Mouse (Mus musculus) frontal cortex, postnatal 36 days (tissue): Measurements from ENCODE around the gene Slc4a1.
A peak's percentile ranks its signal among the peaks of the same experiment; 100 is the strongest.

Experiments used
- DNase-seq, 2 experiments: peaks; one replicate each; pipeline ENCODE4 v3.0.0; 2022; ENCODE audit warnings: low spot score in 2 of 2

Gene Slc4a1

DNA sequence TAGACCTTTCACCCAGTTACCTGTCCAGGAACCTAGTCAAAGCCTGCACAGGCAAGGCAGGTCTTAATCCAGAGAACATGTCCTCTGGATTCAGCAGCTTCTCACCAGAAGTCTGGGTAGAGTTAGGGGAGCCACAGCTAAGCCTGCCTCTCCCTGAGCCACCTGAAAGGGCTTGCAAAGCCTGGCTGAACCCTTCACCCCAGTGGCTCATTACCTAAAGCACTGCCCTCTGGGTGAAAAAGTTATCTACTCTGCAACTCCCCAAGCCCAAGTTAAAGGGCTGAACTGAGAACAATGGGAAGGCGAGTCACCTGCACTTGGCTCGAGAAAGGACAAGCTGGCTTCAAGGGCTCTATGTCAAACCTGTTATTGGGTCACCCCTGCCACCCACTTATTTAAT lies 61.9 kb downstream of the Slc4a1 start:
- DNase-seq = no peak

DNA sequence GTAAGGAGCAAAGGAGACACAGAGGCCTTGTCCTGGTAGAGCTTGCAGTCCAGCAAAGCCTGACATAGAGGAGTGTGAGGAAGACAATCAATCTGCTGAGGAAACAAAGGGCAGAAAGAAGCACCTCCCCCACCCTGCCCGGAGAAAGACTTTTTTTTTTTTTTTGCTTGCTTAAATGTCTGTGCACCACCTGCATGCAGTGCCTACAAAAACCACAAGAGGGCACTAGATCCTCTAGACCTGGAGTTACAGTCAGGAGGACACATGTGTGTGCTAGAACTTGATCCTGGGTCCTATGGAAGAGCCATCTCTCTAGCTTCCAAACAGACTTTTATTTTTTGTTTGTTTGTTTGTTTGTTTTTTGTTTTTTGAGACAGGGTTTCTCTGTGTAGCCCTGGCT lies 66.2 kb downstream of the Slc4a1 start:
- DNase-seq = peak in 1 of 2 experiments; percentile 51
